Mouse (Mus musculus) liver, adult (tissue): ENCODE measurements at regions not wholly inside any gene's neighbourhood (a gene's known extent, or its start where the extent isn't known, plus 50 kb on each side); places are given as distances from the start of the nearest gene placed in this dataset.

Experiments used
- GATA4 ChIP-seq: IDR thresholded peaks from 2 replicates; pipeline ENCODE4 v1.6.1; 2014; ENCODE audit warnings: mild to moderate bottlenecking, low read length; ENCODE audit not compliant: insufficient replicate concordance

DNA sequence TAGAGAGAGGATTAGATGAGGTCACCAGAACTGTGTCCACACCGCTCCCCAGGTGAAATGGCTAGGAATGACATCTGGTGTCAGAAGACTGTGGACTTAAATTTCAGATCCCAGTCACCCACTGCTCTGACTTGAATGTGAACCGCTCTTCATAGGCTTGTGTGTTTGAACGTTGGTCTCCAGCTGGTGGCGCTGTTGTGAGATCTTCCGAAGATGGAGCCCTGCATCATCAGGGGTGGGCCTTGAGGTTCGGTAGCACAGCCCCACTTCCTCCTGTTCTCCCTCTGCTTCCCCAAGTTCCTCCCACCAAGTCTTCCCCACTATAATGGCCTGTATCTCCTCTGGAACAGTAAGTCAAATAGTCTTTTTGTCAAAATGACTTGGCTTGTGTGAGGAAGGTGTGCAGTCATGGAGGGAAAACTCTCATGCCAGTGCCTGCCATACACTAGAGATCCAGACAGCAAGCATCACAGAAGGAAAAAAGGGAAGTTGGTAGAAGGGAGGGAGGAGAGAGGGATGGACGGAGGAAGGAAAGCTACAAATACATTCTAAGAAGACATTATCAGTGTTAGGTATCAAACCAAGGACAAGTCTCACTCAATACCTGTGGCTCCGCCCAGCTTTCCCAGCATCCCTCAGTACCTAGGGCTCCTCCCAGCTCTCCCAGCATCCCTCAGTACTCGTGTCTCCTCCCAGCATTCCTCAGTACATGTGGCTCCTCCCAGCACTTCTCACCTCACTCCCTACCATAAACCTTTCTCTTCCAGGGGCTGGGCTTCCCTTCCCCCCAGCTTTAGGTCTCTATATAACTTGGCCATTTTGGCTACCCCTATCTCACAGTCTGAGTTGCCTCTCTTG lies 423.9 kb upstream of the Jarid2 start:
- TF ChIP-seq GATA4 = no peak

DNA sequence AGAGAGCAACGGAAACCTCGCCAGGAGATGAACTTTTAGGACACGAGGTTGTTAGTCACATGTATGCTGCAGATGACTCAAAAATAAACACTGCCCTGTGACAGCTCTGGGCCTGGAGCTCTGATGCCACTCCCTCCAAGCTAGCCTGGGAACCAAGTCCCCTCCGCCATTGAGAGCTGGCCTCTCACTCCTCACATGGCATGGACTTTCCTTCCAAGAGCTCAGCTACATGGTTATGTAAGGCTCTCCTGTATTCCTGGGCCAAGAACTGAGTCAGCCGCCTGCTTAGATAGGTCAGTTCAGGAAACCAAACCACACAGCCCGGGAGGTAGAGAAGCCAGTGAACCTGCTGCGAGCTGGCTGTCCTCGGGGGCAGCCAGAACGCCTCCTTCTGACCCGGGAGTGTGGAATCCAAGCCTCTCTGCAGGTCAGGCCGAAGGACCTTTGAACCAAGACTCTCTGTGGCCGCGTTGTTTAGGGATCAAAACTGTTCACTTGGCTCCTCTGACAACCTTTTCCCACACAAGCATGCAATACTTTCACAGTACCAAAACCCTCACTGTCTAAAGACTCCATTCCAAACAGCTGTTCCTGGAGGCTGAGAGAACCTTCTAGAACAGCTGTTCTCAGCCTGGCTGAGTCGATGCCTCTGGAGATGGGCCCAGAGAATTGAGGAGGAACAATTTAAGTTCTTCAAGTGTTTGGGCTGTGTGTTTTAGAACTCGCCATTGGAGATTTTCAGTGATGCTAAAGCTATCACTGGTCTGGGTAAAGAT lies 422.8 kb upstream of the Jarid2 start:
- peak; percentile 25; the same call in 1 of the 2 replicates for TF ChIP-seq GATA4

DNA sequence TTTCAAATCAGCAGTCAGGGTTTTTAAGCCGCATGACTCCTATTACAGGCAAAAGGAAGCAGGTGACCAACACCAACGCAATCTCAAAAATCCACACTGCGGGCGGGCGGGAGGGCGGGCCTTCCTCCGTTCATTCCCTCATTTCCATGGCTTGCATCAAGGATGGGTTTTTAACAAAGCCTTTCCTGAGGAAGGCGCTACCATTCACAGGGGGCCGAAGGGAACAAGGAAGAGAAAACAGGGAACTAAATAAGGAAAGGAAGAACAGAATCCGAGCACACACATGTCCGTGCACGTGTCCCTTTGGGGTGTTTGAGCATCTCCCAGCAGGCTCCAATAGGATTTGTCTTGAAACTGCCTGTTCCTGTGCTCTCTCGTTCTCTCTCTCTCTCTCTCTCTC lies 421.0 kb upstream of the Jarid2 start:
- TF ChIP-seq GATA4 = no peak

DNA sequence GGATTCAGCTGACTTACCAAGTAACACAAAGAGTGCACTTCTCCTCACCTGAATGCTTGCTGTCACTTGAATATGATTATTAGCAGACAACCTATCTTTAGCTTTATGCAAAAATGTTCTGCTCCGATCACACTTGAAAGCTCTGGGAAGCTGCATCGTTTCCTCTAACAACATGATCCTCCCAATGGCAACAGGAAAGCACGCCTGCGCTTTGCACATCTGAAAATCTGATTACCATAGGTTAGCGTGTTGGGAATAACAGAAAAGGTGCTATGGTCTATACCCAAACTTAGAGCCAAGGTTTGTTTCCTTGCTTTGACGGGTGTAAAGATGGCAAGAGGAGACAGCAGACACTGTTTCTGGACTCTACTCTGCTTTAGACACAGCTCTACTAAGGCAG lies 417.0 kb upstream of the Jarid2 start:
- no peak for TF ChIP-seq GATA4

DNA sequence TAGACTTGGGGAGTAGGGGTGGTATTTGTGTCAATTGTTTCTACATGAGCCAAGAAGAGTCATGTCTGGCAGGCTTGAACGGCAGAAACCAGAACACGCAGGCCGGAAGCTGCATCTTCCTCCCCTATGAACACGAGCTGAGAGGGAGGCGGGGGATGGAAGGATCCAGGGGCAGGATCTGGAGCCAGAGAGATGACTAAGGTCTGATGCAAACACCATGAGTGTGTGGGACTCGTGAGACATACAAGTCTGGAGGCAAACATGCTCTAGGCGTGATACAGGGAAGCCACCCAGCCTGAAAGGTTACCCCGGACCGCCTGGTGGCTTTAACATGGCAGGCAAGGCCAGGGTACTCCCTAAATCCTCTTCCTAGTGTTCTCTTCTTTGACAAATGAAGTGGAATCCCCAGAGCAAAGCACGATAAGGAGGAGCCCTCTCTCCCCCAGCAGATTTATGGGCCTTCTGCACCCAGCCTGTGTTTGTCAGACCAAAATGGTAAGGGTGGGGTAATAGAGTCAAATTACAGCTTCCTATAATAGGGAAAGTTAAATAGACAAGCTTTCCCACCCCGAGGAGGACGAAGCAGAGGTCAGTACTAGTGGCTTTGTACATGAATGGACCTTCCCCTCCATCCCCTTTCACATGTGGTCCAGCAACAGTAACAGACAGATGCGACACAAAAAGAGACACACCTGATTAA lies 412.4 kb upstream of the Jarid2 start:
- TF ChIP-seq GATA4 = no peak

DNA sequence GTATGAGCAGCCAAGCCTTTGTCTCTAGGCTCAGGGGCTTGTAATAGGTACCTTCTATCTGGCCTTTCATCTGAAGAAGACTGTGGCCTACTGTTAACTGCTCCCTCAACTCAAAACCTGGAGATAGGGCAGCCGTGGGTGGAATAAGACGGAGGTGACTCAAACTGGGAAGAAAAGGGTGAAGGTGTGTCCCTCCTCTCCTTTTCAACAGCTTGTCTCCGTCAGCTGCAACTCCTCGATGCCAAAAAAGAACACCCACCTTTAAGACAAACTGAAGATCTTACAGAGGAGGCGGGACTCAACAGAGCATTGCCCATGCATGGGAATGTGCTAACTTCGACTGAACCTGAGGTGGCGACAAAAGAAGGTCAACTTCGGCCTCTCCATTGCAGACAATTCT lies 411.7 kb upstream of the Jarid2 start:
- no peak for TF ChIP-seq GATA4

DNA sequence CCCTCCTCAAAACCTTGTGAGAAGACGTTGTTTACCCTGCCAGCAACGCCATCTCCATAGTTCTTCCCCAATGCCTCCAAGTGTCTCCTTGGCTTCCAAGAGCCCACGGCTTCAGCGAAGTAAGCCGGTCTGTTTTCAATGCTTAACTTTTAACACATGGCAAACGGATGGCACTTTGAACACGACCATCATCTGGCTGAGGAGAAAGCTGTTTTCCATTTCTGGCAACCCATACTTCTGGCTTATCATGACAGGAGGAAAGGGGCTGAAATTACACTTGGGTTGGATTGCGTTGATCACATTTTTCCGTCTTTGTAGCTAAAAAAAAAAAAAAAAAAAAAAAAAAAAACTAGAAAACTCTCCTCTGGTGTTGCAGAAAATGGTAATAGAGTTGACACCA lies 410.2 kb upstream of the Jarid2 start:
- no peak for TF ChIP-seq GATA4

DNA sequence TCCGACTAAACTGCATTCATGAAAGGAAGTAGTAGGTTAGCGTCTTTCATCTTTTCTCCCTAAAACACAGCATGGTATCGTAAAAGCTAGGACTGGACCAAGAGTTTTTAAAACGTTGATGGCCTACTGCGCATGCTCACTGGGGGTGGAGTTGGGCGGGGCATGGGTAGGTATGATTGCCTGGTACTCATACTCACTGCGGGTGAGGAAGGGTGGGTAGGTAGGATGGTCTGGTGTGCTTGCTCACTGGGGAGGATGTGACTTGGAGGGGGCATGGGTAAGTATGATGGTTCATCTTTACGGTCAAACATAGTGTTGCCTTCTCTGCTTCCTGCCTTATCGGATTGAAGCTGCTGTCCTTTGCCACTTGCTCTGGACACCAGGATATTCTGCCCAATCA lies 409.8 kb upstream of the Jarid2 start:
- TF ChIP-seq GATA4 = no peak

DNA sequence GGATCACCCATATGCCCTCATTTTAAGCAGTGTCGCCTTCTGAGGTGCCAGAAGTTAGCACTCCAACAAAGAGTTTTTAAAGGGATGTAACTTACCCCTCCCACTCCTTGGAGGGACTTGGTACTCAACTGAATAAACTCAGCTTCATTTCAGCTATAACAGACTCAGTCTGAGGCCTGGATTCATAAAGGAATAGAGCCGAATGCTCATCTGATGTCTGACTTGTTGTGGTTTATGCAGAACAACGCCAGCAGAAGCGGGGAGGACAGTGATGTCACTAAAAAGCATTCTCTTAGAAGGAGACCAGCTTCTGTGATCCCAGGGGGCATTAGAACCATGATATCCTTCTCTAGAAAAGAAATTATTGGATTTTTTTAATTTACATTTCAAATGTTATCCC lies 409.0 kb upstream of the Jarid2 start:
- no peak for TF ChIP-seq GATA4

DNA sequence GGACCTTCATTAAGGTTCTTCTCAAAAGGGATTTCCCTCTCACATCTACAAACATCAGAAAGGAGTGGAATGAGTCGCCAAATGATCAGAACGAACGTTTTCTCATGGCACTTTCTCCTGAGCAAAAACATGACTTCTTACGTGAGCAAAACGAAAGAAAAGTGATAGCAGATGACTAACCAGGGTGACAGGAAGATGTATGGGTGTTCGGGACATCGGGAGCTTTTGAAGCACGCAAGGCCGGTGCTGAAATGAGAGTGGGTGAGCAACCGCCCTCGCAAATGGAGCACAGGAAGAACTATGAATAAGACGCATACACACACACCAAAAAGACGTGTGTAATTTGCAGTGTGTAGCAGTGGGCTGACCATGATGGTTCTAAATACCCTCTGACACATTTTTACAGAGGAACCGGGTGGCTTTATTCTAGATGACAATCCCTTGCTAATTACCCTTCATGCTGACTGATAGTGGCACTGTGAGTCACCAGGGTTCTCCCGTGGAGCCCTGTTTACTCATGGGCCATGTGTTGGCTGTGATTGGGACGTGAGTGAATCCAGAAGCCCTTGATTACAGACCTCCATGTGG lies 408.2 kb upstream of the Jarid2 start:
- TF ChIP-seq GATA4 = no peak

DNA sequence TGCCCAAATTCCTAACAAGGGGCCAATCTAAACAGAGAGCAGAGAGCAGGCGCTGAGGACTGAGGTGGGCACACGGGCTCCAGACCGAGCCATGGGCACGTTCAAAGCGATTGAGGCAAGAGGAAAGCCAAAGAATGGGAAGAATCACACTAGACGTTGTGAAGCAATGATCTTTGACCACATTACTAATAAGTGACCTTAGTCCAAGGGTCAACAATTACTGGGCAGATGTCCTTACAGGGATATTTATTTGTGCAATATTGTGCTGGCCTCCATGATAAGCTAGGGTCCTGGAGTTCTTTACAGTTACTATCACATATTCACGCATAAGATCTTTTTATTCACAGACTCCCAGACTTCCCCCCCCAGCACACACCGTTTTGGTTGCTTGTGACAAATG lies 400.9 kb upstream of the Jarid2 start:
- no peak for TF ChIP-seq GATA4

DNA sequence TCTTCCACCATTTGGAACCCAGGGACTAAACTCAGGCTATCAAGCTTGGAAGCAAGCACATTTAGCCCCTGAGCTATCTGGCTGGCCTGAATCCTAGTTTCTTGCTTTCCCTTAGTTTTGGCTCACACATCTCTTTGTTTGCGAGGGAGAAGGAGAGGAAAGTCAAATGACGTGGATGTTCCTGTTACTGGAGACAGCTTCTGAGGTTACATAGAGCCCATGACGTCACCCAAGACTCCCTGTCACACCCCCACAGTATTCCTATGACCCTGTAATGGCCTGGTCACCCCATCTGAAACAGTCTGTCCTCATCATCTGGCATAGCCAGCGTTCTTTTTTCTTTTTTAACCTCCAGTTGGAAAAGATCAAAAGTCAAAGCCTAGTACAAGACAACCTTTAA lies 400.1 kb upstream of the Jarid2 start:
- TF ChIP-seq GATA4 = no peak

DNA sequence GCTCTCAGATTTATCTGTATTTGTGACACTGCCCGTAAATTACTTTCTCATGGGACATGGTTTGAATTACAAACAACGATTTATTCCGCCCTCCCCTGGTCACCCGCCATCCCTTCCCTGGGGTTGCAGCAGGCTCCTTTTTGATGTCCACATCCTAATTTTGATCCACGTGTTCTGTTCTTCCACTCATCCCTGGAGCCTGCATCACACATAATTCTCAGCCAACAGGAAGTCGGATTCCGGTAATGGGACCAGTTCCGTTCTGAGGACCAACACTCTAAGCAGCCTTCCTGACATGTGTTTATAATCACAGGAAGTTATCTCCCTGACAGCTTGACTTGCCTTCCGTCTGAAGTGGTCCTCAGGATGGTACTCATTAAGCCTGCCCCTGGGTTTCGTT lies 399.6 kb upstream of the Jarid2 start:
- TF ChIP-seq GATA4 = no peak

DNA sequence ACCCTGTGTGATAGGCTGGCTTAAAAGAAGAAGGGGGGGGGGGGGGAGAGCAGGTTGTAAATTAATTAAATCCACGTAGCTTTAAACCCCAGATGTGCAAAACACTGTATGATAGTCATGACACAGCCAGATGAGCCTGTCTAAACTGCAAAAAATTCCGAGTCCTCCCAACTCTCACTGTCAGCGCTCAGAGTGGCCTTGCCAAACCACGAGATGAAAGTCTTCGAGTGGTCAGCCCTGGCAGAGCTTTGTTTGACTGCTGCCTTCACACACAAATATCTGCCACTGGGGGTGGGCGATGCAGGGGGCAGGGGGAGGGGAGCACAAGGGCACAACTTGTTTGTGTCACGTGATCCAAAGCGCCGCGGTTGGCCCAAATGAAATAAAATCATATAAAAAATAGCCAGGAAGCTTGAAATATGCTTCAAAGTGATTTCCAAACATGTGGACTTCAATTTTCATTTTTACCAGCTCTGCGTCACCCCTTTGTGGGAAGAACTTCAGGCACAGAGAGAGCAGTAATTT lies 396.5 kb upstream of the Jarid2 start:
- TF ChIP-seq GATA4 = no peak

DNA sequence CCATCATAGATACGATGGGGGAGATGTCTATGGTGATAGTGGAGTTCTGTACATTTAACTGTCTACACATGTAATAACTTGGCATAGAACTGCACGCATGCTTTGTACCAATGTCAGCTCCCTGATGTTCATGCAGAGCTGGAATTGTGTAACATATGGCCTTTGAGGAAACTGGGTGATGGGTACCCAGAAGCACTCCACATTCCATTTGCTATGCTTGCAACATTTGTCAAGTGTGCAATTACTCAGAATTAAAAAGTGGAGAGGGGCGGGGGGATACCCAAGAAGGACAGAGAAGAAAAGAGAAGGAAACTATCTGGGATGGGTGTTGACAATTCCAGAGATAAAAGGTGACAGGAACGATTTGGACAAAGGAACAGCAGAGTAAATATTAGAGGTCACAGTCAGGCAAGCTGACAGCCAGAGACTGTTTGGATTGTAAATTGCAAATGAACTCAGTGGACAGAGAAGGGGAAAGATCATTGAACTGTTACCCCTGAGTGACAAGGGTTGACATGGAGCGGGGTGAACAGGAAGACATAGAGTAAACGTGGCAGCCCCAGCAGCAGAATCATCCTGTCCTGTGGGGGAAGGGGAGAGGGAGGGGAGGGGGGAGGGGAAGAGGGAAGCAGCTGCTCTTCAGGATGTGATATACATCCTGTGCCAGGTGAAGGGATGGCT lies 390.1 kb upstream of the Jarid2 start:
- TF ChIP-seq GATA4 = peak; percentile 30; the same call in 1 of the 2 replicates
